Mouse (Mus musculus): ENCODE measurements around the gene Gpatch11. TPM values are rescaled to one million over a fixed set of nuclear protein-coding genes. Genes with fewer than 3 reads are reported as not detected.

Gpatch11 gene
- polyA plus RNA-seq (2012; ENCODE audit: low replicate concordance): 0.30 and 2.5 TPM in 2 replicates

GRCm38 (mm10) chr17:78834856-78835835 is at the start of gene Gpatch11, which contains the start of gene Heatr5b:
Gpatch11 (plus strand) TSS chr17:78835567.
Heatr5b (minus strand) TSS chr17:78835364.

GRCm38 (mm10) chr17:78882401-78883112 is 47.2 kb downstream of the Gpatch11 start, which contains the start of gene Eif2ak2:
Eif2ak2 (minus strand) TSS chr17:78882573.

Other genes with a start within 250 kb of the Gpatch11 start
- gene Strn, start 98.4 kb upstream of the Gpatch11 start, polyA plus RNA-seq (2012; ENCODE audit: low replicate concordance): 2.1 TPM in 2 replicates
- 0.98 and 4.7 TPM in 2 replicates for gene Heatr5b, start 203 bp upstream of the Gpatch11 start, polyA plus RNA-seq (2012; ENCODE audit: low replicate concordance)
- 3.7 and 8.2 TPM in 2 replicates for gene Eif2ak2, start 47.0 kb downstream of the Gpatch11 start, polyA plus RNA-seq (2012; ENCODE audit: low replicate concordance)
- gene Sult6b1, start 71.4 kb downstream of the Gpatch11 start, polyA plus RNA-seq (2012; ENCODE audit: low replicate concordance): not detected in 2 replicates
- 0.77 and 1.0 TPM in 2 replicates for gene Cebpzos, start 80.9 kb downstream of the Gpatch11 start, polyA plus RNA-seq (2012; ENCODE audit: low replicate concordance)
- 4.0 and 10.5 TPM in 2 replicates for gene Cebpz, start 101.5 kb downstream of the Gpatch11 start, polyA plus RNA-seq (2012; ENCODE audit: low replicate concordance)
- 0.60 and 2.0 TPM in 2 replicates for gene Ndufaf7, start 101.6 kb downstream of the Gpatch11 start, polyA plus RNA-seq (2012; ENCODE audit: low replicate concordance)
- 0.08 and 0.23 TPM in 2 replicates for gene Prkd3, start 185.2 kb downstream of the Gpatch11 start, polyA plus RNA-seq (2012; ENCODE audit: low replicate concordance)
- gene Qpct, start 216.3 kb downstream of the Gpatch11 start, polyA plus RNA-seq (2012; ENCODE audit: low replicate concordance): not detected in 2 replicates